Mouse (Mus musculus) lung, postnatal 0 days (tissue): ENCODE data around the gene Pcdh9.

ENCODE experiments used
- CTCF ChIP-seq: IDR thresholded peaks from 2 replicates; pipeline ENCODE4 v1.5.1; 2016; ENCODE audit warnings: antibody characterized with exemption, mild to moderate bottlenecking
- EP300 ChIP-seq: IDR thresholded peaks from 2 replicates; pipeline ENCODE4 v1.6.1; 2016; ENCODE audit warnings: antibody characterized with exemption, mild to moderate bottlenecking, control low read depth

DNA sequence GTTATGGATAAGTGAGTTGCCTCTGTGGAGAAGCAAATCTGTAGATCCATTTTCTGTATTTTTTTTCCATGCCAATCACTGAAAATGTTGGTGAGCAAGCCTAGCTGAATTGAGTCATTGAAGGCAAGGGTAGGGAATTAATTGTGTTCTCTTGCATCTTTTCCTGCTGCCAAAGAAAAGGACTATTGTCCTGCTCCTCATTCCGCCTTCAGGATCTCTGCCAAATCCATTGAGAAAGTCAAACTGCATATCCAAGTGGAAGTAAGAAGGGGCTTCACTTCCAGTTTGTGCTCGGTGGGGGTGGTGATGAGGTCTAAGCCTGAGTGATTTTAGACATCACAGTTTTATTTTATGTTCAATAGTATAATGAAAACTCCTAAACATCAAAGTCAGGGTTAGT lies 105.4 kb downstream of the Pcdh9 start:
- no peak for TF ChIP-seq CTCF
- no peak for TF ChIP-seq EP300
